Mouse (Mus musculus) myocyte (in vitro differentiated cells): ENCODE measurements at regions not wholly inside any gene's neighbourhood (a gene's known extent, or its start where the extent isn't known, plus 50 kb on each side); places are given as distances from the start of the nearest gene placed in this dataset.

ENCODE experiments used
- MAX ChIP-seq: IDR thresholded peaks from one replicate; pipeline ENCODE4 v1.6.1; 2011; ENCODE audit warnings: low read depth, mild to moderate bottlenecking, control low read depth
- MYOD1 ChIP-seq, 3 experiments: IDR thresholded peaks; one replicate each; pipeline ENCODE4 v1.6.1; 2011; ENCODE audit warnings: control low read depth in 2 of 3, low read depth in 2 of 3, mild to moderate bottlenecking in 2 of 3, moderate library complexity in 1 of 3; ENCODE audit not compliant: insufficient read length in 2 of 3, control insufficient read depth in 1 of 3
- POLR2A ChIP-seq: IDR thresholded peaks from one replicate; pipeline ENCODE4 v1.6.1; 2011; ENCODE audit warnings: low read depth, mild to moderate bottlenecking, control low read depth, moderate library complexity; ENCODE audit not compliant: insufficient read length

DNA sequence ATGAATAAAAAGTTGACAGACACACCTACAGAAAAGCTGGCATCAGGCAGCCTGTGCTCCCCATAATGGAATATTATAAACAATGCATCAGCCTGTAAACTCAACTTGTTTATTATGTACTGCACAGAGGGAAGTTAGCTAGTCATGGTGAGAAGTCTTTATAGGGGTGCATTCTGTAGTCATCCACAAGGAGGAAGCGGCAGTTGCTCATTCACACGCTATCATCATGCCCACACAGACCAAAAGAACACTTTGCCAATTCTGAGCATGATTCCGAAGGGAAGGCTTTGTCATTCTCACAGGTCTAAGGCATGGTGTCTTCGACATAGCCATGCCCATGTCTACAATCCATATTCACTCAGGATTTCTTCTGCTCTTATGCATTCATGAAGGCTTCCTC, 92.3 kb upstream of the Snap25 start:
- TF ChIP-seq MAX (no peak), POLR2A (no peak), MYOD1 (IDR thresholded peaks at IDR 0.05; ENCODE audit: control insufficient read depth in 1 of 3, insufficient read length in 2 of 3, low read depth in 2 of 3) (no peak)
